Mouse (Mus musculus) mouse embryonic stem cell (cell line): ENCODE measurements around the gene Snx29.

Experiments
- in situ Hi-C, 2 experiments: fragments of 300-500 bp; cut with MboI; formaldehyde crosslinking; loops; 1 replicate in 1 of 2; 3 replicates in 1 of 2; pipeline ENCODE4 v1.14.3; 2019 to 2020; ENCODE audit warnings: low sequenced_read_pairs in 2 of 2, low pct_unique_long_range_greater_than_20kb in 1 of 2, mixed read lengths in 1 of 2; ENCODE audit not compliant: unreplicated experiment in 1 of 2

Snx29 gene

DNA sequence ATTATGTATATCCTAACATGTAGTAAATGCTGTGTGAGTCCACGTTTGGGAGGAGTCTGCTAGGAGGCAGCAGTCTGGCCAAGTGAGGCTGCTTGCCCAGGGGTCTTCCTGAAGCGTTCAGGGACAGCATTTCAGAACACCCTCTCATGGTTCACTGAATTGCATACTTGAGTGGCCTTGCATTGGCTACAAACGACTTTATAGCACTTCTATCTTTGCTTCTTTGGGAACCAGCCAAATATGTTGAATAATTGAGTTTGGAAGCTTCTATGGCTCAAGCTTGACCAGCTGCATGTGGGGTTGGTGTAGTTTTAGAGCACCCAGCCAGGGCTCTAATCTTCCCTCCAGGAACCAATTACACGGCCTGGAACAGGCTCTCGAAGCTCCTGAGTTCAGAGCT, 307.8 kb downstream of the Snx29 start:
- in situ Hi-C loops: no loop called here

GRCm38 (mm10) chr16:11632205-11632747, 309.6 kb downstream of the Snx29 start:
- in situ Hi-C loops: no loop called here

DNA sequence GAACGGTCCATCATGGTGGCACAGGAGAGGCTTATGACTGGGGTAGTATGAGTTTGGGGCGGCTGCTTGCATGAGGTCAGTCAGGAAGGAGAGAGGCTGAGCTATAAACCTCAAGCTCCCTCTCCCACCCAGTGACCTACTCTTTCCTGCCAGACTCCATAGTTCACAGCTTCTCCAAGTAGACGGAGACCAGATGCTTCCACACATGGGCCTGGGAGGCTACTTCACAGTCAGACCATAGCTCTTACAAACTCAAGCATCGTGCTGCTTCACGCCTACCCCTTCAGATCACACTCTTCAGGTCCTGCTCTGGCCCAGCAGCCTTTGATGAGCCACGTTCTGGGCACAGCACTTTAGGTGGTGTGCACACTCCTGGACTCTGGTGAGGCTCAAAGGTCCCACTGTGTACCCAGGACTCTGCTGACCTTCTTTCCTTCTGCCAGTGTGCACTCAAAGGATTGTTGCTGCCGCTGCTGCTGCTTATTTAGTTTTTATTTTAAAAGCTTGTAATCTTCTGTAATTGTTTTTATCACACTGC, 313.6 kb downstream of the Snx29 start:
- in situ Hi-C loops: no loop called here

DNA sequence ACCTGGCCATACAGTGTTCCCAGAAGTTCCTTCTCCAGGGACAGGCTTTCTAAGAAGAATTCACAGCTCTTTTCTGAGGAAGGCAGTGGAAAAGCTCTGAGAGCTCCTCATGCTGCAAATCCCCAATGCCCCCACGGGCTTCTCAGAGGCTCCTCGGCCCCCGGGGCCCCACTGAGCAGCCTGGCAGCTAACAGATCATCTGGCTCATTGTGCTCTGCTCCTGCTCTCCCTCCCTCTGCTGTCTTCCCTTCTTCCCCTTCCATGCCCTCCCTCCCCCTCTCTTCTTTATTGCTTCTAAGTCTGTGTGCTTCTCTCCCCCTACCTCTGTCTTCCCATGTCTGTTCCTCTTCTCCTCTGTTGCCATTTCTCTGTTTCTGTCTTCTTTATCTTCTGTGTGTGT, 314.2 kb downstream of the Snx29 start:
- in situ Hi-C loops: no loop called here

- in situ Hi-C loops: no loop called here
Observed at GRCm38 (mm10) chr16:11637794-11638193, 315.1 kb downstream of the Snx29 start.

GRCm38 (mm10) chr16:11638739-11639138, 316.0 kb downstream of the Snx29 start:
- in situ Hi-C loops: no loop called here

DNA sequence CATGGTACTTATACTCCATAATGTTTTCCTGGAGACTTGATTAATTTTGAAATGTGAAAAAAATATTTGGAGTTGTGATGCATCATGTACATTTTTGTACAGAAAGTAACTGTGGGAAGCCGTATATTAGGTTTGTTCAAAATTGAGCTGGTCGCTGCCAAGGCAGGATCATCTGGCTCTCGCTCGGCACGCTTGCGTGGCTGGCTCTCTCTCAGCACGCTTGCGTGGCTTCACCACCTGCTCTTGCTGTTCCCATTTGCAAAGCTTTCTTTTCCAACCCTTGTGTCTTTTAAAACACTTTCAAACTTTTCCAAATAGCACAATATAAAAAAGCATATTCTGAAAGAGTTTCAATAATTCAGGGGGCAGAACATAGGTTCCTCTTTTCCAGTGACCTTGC, 317.2 kb downstream of the Snx29 start:
- in situ Hi-C loops: no loop called here

DNA sequence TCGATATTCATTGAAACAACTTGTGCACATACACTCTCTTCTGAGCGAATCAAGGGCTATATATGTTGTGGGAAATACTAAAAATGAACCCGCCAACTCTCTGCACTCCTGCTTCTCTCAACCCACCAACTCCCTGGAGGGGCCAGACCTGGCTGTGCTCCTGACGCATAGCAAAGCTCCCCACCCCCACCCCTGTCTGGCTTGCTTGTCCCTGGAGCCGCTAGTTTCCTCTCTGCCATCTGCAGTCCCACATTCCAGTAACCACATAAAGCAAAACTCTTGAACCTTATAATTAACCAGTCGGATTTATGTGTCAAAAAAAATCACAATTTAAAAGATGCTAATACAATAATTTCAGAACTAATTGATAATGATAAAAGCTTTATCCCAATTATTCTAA, 320.9 kb downstream of the Snx29 start:
- in situ Hi-C loops: no loop called here

DNA sequence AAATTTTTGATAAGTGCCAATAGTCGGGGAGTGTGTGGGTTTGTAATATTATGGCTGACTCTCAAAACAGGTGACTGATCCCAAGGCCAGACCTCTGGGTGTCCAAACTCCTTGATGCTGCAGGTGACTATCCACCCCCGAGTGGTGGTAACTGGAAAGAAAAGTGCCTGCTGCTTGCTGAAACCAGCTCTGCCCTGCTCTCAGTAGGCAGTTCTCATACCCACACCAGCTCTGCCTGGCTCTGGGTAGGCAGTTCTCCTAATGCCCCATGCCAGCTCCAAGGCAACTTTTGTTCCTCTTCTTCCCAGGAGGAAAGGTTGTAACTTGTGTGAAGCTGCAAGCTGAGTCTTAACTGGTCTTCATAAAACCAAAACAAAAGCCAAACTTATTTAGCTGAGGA, 321.7 kb downstream of the Snx29 start:
- in situ Hi-C loops: no loop called here

DNA sequence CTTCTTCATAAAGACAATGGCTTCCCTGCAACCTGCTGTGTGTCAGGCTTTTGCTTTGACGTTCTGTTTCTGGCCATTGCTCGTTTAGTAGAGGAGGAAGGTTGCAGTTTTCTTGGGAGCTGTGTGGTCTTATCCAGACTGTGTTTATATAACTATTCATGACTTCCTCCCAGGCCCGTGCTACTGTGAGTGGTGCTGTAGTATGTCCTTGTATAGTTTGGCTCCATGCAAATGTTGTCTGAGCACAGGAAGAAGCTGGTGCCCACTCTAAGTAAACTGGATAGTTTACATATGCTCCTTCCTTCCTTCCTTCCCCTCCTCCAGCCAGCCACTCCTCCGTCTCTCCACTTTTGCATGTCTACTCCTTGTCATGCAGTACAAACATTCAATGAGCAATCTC, 323.0 kb downstream of the Snx29 start:
- in situ Hi-C loops: no loop called here

- in situ Hi-C loops: no loop called here
Observed at GRCm38 (mm10) chr16:11646745-11647289, 324.1 kb downstream of the Snx29 start.

- in situ Hi-C loops: no loop called here
Observed at GRCm38 (mm10) chr16:11648169-11648688, 325.5 kb downstream of the Snx29 start.

GRCm38 (mm10) chr16:11652686-11653366, 330.1 kb downstream of the Snx29 start:
- in situ Hi-C loops: no loop called here

- in situ Hi-C loops: no loop called here
Observed at GRCm38 (mm10) chr16:11655893-11656292, 333.2 kb downstream of the Snx29 start.

DNA sequence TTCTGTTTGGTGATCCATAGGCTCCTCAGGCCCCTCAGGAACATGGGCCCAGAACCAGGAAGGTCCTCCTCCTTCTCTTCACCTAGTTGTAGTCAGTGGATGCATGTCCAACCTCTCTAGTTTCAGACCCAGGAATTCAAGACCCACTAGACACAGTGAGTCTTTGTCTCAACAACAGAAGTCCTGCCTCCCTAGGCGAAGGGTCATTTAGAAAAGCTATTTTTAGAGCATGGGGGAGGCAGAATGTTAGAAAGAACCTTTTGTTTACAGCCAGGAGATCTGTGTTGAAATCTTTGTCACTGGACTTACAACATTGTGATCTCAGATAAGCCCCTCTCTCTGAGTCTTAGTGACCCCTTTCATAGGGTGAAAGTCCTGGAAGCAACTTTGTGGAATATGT, 334.4 kb downstream of the Snx29 start:
- in situ Hi-C loops: no loop called here

DNA sequence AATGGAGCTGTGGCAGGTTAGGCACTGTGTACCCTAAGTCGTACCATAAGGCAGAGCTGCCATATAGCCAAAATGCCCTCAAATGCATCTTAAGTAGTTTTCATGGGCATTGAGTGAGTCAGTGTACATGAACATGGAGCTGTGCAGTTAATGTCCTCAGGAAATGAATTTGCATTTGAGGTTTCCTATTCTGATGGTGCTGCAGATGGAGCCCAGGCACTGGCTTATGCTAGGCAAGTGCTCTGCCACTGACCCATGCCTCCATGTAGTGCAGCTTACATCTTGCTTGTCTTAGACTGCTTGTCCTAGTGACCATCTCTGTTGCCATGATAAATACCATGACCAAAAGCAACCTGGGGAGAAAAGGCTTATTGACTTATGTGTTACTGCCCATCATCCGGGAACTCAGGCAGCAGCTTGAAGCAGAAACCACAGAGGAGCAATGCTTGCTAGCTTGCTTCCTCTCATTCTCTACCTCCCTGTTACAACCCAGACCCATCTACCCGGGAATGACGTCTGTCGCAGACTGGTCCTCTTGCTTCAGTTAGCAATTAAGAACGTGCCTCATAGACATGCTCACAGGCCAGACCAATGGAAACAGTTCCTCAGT, 336.5 kb downstream of the Snx29 start:
- in situ Hi-C loops: no loop called here

DNA sequence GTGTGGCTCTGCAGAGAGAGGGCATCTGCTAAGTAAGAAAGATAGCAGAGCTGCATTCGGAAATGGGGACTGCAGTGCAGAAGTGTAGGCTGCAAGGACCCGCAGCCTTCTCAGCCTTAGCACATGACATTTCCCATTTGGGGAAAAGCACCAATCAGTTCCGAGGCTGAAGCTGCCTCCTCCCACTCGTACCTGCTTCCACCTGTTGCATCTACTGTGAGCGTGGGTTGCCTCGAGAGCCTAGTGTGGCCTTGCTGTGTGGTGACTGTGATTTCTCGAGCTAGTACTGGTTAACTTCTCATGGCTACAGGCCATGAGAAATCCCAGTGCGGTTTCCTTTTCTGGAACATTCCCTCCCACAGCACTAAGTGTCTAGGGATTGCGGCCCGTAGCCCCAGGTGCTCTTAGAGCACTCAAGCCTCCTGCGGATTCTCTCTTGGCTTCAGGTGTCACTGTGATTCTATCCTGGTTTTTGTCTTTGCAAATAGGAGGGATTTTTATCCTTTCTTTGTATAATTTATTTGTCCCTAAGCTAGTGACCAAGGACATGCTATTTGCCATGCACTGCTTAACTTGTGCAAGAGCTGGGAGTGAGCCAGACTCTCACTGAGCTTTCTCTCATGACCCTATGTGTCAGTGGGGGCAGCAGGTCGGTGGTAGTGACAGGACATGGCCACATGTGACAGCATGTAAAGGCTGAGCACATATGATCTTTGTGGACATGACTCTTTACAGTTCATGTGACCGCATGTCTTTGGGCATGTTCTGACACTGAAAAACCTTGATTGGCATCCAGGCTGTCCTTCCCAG, 342.4 kb downstream of the Snx29 start:
- in situ Hi-C loops: no loop called here

- in situ Hi-C loops: no loop called here
Observed at GRCm38 (mm10) chr16:11665869-11666268, 343.2 kb downstream of the Snx29 start.

- in situ Hi-C loops: no loop called here
Observed at GRCm38 (mm10) chr16:11668375-11668774, 345.7 kb downstream of the Snx29 start.
